Mouse (Mus musculus): ENCODE data around the gene Hdac7. TPM values are rescaled to one million over a fixed set of nuclear protein-coding genes. Genes with fewer than 3 reads are reported as not detected.

Gene Hdac7
- polyA plus RNA-seq (2016; fragmentation: Nextera tagmentation; extraction: Ambion mirVana): 23.7 and 24.1 TPM in 2 replicates

DNA sequence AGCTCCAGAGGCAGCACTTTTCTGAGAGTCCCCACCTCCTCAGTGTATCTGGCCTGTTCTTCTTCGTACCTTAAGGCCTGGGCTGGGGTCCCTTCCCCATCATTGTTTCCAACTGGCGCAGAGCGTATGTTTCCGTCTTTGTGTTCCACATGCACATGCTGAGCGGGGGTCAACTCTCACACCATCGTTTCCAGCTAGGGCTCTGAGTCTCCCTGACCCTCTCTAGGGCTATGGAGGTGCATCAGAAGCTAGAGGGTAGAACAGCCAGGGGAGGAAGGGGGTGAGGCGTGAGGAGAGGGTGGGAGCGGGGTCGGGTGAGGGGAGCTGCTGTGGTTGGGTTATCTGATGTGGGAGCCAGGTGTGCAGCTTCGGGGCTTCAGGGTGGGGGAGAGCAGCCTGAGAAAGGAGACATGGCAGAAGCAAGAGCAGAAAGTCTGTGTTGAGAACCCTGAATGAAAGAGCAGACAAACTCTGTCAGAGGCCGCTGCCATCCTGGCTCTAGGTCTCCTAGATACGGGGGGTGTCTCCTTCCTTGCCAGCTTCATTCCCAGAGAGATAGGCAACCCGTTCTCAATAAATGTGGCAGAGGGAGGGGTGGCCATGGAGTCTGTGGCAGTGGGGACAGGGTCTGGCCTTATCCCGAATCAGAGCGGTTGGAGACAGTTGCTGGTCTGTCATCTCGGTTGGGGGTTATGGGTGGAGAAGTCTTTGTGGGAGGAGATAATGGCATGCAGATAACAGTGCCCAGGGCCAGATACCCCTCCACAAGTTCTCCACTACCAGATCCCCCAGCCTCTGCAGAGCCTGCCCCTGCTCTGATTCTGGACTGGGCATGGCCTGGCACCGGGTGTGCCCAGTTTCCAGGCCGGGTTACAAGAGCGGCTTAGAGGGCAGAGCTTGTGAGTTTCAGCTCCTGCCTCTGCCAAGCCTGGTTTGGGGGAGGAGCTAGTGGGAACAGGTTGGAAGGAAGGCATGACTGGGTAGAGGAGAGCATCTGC is at the start of gene Hdac7:
TSS of gene Hdac7 (minus strand) at position 466 of the 998 bp plus-strand sequence.
- no peaks in the 10 kb centered on the region for H3K36me3 ChIP-seq (replicated peaks)
- no peak within 1 kb of the TSS for H3K9ac ChIP-seq
- WGBS: 72% methylated on average over 19 of the region's 19 CpGs
- H3K27me3 ChIP-seq: 0 out of 2 replicates have a peak, but pooled peaks cover 3% of the 10 kb centered on the region
- no peak within 1 kb of the TSS for H3K27ac ChIP-seq
- H3K9me3 ChIP-seq: no peaks in the 10 kb centered on the region
- H3K4me3 ChIP-seq (replicated peaks): no peak within 1 kb of the TSS
- peaks cover 9% of the 10 kb centered on the region; the same call in 1 of the 2 replicates for H3K4me1 ChIP-seq
- no peak within 1 kb of the TSS for H3K4me2 ChIP-seq
- ATAC-seq (ENCODE audit: low FRiP score): no peak

DNA sequence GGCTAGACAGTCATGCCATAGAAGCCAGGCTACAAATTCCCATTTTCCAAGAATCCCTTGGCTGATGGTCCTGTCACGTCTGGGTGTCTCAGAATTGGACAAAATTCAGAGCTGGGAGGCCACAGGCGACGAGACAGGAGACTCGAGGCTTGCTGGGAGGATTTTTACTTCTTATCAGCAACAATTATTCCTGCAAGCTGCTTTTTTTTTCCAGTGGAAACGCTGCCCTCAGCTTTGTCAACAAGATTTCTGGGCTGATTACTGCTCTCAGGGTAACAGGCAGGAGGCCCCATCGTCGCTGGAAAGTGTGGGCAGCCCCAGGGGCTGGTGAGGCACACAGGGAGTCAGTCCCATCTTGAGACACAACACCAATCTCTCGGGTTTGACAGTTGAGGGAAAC is 48.2 kb upstream of the Hdac7 start:
- Histone ChIP-seq H3K27me3 (no peaks in the 10 kb centered on the region), H3K9me3 (no peaks in the 10 kb centered on the region), H3K4me1 (0 out of 2 replicates have a peak, but pooled peaks cover 5% of the 10 kb centered on the region), H3K4me3 (replicated peaks) (no peak overlapping the region), H3K9ac (no peak overlapping the region), H3K36me3 (replicated peaks) (no peaks in the 10 kb centered on the region), H3K4me2 (no peak overlapping the region), H3K27ac (no peak overlapping the region)
- 78% methylated on average over 8 of the region's 8 CpGs for WGBS
- no peak for ATAC-seq (ENCODE audit: low FRiP score)

DNA sequence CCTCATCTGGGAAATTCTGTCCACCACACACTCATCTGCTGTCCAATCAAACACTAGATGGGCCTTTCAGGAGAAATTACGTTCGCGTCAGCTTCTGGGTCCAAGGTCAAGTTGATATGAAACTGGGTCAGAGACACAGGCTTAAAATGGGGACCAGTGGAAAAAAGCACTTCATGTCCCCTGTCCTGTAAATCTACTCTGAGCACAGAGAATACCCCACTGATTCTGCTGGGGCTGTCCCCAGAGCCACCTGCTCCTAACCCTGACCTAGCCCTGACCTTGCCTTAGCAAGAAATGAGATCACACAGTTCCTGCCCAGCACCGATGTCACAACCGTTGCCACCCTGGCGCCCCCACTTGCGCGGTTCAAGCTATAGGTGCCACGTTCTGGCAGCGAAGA is 46.1 kb upstream of the Hdac7 start:
- H3K27me3 ChIP-seq: no peaks in the 10 kb centered on the region
- no peak for ATAC-seq (ENCODE audit: low FRiP score)
- no peaks in the 10 kb centered on the region for H3K9me3 ChIP-seq
- no peak overlapping the region for H3K4me2 ChIP-seq
- H3K36me3 ChIP-seq (replicated peaks): no peaks in the 10 kb centered on the region
- 0 out of 2 replicates have a peak, but pooled peaks cover 5% of the 10 kb centered on the region for H3K4me1 ChIP-seq
- H3K4me3 ChIP-seq (replicated peaks): no peak overlapping the region
- WGBS: 95% methylated on average over 10 of the region's 10 CpGs
- no peak overlapping the region for H3K27ac ChIP-seq
- H3K9ac ChIP-seq: no peak overlapping the region

DNA sequence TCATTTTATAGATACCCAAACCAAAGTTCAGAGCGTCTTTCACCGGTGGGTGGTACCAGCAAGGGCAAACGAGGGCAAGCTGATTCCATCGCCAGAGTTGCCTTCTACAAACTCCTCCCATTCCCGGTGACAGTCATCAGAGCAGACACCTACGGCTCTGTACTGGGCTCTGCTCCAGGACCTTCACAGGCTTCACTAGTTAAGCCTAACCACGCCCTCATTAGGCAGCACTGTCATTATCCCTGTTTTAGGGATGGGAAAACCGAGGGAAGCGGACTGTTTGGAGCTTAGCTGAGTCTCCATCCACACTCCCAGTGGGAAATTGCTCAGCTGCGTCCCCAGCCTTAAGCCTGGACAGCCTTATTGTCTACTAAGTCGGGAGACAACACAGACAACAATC is 45.7 kb upstream of the Hdac7 start:
- H3K4me1 ChIP-seq: 0 out of 2 replicates have a peak, but pooled peaks cover 5% of the 10 kb centered on the region
- no peak overlapping the region for H3K4me3 ChIP-seq (replicated peaks)
- H3K36me3 ChIP-seq (replicated peaks): no peaks in the 10 kb centered on the region
- WGBS: 57% methylated on average over 11 of the region's 11 CpGs
- H3K27me3 ChIP-seq: no peaks in the 10 kb centered on the region
- H3K9me3 ChIP-seq: no peaks in the 10 kb centered on the region
- H3K9ac ChIP-seq: no peak overlapping the region
- ATAC-seq (ENCODE audit: low FRiP score): no peak
- H3K27ac ChIP-seq: no peak overlapping the region
- H3K4me2 ChIP-seq: no peak overlapping the region

DNA sequence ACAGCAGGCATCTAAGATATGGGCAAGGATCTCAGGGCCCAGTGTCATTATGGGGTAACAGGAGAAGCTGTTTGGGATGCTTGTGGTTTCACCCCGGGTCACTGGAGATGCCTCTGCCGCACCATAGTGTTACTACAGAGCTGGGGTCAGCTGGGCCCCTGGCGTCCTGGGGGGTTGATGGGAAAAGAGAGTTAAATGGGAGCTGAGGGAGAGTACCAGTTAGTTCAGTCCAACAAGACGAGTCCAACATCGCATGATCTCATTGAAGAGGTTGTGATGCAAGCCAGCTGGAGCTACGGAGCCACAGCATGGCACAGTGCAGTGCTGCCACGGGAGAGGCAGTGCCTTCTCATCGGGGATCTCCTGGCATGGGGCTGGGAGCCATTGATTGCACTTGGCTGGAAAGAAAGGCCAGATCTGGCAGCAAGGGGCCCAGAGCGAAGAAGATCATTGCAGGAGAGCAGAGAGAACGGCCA is 43.3 kb upstream of the Hdac7 start:
- Histone ChIP-seq H3K4me3 (replicated peaks) (no peak overlapping the region), H3K36me3 (replicated peaks) (no peaks in the 10 kb centered on the region), H3K4me2 (no peak overlapping the region), H3K27me3 (no peaks in the 10 kb centered on the region), H3K9me3 (no peaks in the 10 kb centered on the region), H3K4me1 (0 out of 2 replicates have a peak, but pooled peaks cover 5% of the 10 kb centered on the region), H3K27ac (no peak overlapping the region), H3K9ac (no peak overlapping the region)
- WGBS: 83% methylated on average over 10 of the region's 10 CpGs
- no peak for ATAC-seq (ENCODE audit: low FRiP score)

DNA sequence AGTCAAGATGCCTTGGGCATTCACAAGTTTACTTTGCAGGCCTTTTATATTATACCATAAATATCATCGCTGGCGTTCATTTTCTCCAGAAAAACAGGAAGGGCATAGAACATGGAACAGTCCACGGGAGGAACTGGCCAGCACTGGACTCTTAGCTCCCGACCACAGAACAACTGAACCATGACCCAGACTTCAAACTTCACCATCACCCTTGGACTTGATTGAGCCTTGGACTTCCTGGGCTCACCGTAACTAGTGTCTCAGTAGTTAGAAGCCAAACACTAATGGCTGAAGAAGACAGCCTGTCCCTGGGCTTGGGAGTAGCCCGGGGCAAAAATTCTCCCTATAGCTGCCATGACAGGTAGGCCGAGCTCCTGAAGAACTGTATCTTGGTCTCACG is 37.1 kb upstream of the Hdac7 start:
- WGBS: 91% methylated on average over 8 of the region's 8 CpGs
- Histone ChIP-seq H3K36me3 (replicated peaks) (no peaks in the 10 kb centered on the region), H3K4me1 (no peaks in the 10 kb centered on the region), H3K9ac (no peak overlapping the region), H3K27me3 (no peaks in the 10 kb centered on the region), H3K4me2 (no peak overlapping the region), H3K4me3 (replicated peaks) (no peak overlapping the region), H3K27ac (no peak overlapping the region), H3K9me3 (no peaks in the 10 kb centered on the region)
- ATAC-seq (ENCODE audit: low FRiP score): no peak

DNA sequence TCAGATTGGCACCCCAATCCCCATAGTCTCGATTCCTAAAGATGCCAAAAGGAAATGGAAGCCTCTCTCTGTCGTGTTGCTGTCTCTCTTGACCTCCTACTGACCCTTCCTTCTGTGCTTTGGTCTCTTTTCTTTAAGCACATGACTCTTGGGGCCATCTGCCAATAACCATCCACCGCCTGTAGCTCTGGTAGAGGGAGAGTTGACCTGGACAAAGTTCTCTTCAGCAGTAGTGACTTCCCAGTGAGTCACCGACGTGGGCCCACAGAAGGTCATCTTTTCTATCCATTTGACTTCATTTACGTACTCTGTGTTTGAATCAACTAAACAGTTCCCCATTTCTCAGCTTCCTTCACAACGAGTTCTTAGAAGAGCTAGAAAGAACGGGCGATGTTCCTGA is 36.1 kb upstream of the Hdac7 start:
- Histone ChIP-seq H3K4me1 (no peaks in the 10 kb centered on the region), H3K9me3 (no peaks in the 10 kb centered on the region), H3K27me3 (no peaks in the 10 kb centered on the region), H3K4me3 (replicated peaks) (no peak overlapping the region), H3K36me3 (replicated peaks) (no peaks in the 10 kb centered on the region), H3K9ac (no peak overlapping the region), H3K27ac (no peak overlapping the region), H3K4me2 (no peak overlapping the region)
- ATAC-seq (ENCODE audit: low FRiP score): no peak
- 80% methylated on average over 9 of the region's 9 CpGs for WGBS

DNA sequence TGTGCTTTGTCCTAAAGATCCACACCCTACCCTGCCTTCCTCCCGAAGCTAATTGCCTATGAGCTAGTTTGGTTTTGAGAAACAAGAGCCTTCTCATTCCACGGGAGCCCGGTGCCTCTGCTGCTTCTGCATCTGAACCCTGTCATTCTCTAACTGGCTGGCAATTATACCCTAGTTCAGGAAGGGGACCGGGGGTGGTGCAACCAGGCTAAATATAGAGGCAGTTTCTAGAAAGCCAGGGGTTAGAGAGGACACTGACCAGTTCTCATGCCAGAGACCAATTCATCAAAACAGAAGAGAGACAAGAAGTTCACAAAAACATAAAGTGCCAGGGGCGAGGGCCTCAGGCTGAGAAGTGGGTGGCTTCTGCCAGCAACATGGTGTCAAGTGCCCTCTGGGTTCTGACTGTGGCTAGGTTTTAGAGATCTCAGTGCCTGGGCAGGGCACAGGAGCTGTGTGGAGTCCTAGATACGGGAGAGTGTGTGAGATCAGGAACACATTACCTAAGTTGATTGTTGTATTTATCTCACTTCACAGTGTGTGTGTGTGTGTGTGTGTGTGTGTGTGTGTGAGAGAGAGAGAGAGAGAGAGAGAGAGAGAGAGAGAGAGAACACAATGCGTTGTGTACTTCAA is 34.5 kb upstream of the Hdac7 start:
- no peaks in the 10 kb centered on the region for H3K36me3 ChIP-seq (replicated peaks)
- no peak overlapping the region for H3K4me3 ChIP-seq (replicated peaks)
- no peaks in the 10 kb centered on the region for H3K4me1 ChIP-seq
- H3K4me2 ChIP-seq: no peak overlapping the region
- H3K9ac ChIP-seq: no peak overlapping the region
- no peaks in the 10 kb centered on the region for H3K27me3 ChIP-seq
- 76% methylated on average over 7 of the region's 7 CpGs for WGBS
- ATAC-seq (ENCODE audit: low FRiP score): no peak
- H3K9me3 ChIP-seq: no peaks in the 10 kb centered on the region
- H3K27ac ChIP-seq: no peak overlapping the region

DNA sequence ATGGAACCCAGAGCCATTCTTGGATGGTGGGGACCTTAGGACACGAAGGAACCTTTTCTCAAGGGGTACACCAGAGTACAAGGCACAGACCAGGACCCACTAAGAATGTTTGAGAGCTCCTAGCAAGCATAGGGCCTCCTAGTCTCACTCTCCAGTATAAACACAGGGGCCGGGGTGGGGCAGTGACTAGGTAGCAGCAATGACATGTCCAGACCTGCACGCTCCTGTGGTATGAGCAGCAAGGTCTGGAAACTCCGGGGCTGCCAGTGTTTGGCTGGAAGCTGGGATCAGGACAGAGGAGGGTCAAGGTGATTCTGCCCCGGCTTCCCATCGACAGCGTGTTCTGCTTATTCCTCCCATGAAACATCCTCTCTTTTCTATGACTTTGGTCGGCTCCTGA is 31.5 kb upstream of the Hdac7 start:
- Histone ChIP-seq H3K4me1 (no peaks in the 10 kb centered on the region), H3K9me3 (no peaks in the 10 kb centered on the region), H3K36me3 (replicated peaks) (no peaks in the 10 kb centered on the region), H3K27me3 (no peaks in the 10 kb centered on the region), H3K9ac (no peak overlapping the region), H3K27ac (no peak overlapping the region), H3K4me3 (replicated peaks) (no peak overlapping the region), H3K4me2 (no peak overlapping the region)
- WGBS: 87% methylated on average over 8 of the region's 8 CpGs
- ATAC-seq (ENCODE audit: low FRiP score): no peak

DNA sequence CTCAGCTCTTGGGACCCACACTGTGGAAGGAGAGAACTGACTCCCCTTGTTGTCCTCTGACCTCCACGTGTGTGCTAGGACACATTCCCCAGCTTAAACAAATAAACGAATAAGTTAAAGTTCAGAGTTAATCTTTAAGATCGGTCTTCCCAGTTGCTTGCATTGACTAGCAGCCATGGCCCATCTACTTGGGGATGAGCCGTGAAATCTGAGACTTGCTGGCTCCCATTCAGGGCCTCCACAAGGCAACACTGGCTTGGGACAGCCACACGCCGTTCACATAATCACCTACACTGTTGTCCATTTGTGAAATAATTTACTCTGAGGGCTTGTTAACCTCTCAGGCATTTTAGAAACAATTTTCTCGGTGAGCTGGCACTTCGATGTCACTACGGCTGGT is 29.4 kb upstream of the Hdac7 start:
- ATAC-seq (ENCODE audit: low FRiP score): no peak
- Histone ChIP-seq H3K9me3 (no peaks in the 10 kb centered on the region), H3K36me3 (replicated peaks) (no peaks in the 10 kb centered on the region), H3K4me3 (replicated peaks) (no peak overlapping the region), H3K27ac (no peak overlapping the region), H3K9ac (no peak overlapping the region), H3K4me2 (no peak overlapping the region), H3K27me3 (no peaks in the 10 kb centered on the region), H3K4me1 (no peaks in the 10 kb centered on the region)
- 84% methylated on average over 9 of the region's 9 CpGs for WGBS

DNA sequence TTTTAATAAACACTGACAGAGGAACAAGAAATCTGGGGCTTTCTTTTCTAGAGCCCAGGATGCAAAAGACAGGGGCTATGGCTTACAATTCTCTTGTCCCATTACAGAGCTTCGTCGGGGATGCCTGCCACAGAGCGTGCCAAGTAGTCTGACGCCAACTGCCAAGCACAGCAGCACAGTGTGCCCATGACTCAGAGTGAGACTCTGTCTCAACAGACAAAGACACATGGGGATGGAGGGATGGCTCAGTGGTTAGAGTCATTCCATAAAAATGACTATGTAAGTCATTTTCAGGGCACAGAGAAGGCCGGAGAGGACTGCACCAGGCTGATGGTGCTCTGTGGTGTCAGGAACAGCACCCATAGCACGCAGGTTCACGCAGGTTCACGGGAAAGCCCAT is 27.9 kb upstream of the Hdac7 start:
- ATAC-seq (ENCODE audit: low FRiP score): no peak
- no peaks in the 10 kb centered on the region for H3K36me3 ChIP-seq (replicated peaks)
- 92% methylated on average over 8 of the region's 8 CpGs for WGBS
- H3K9me3 ChIP-seq: no peaks in the 10 kb centered on the region; the same call in 1 of the 2 replicates
- H3K9ac ChIP-seq: no peak overlapping the region
- no peak overlapping the region for H3K4me3 ChIP-seq (replicated peaks)
- no peak overlapping the region for H3K27ac ChIP-seq
- H3K4me2 ChIP-seq: no peak overlapping the region
- no peaks in the 10 kb centered on the region for H3K4me1 ChIP-seq
- H3K27me3 ChIP-seq: no peaks in the 10 kb centered on the region
